Mouse (Mus musculus) lung, embryonic 15.5 days (tissue): ENCODE measurements around the gene Ncr1. TPM values are rescaled to one million over a fixed set of nuclear protein-coding genes. Genes with fewer than 3 reads are reported as not detected.
"Not testable (repeated sequence)": the region's sequence is repeated elsewhere in the genome, so short reads cannot be mapped to it uniquely, and the experiment has no call there.

Experiments
- ATAC-seq: fragments of 200-750 bp; cut with Nextera tagmentation; 2 replicates; pipeline ENCODE4 v1.8.0; 2017; ENCODE audit warnings: moderate number of reproducible peaks, borderline replicate concordance; ENCODE audit not compliant: low FRiP score, low TSS enrichment; ENCODE audit errors: extremely low read depth
- H3K27ac ChIP-seq: fragments of 300-500 bp; sonication (generic); 2 replicates; pipeline ENCODE4 v1.5.1; 2015; ENCODE audit warnings: moderate library complexity, mild to moderate bottlenecking, inconsistent platforms
- H3K27me3 ChIP-seq: fragments of 300-500 bp; sonication (generic); 2 replicates; pipeline ENCODE4 v1.6.1; 2015; ENCODE audit warnings: inconsistent platforms
- H3K36me3 ChIP-seq: fragments of 300-500 bp; sonication (generic); 2 replicates; pipeline ENCODE4 v1.6.1; 2015; ENCODE audit warnings: inconsistent platforms
- H3K4me1 ChIP-seq: fragments of 300-500 bp; sonication (generic); 2 replicates; pipeline ENCODE4 v1.6.1; 2015; ENCODE audit warnings: inconsistent platforms
- H3K4me2 ChIP-seq: fragments of 300-500 bp; sonication (generic); 2 replicates; pipeline ENCODE4 v1.6.1; 2015; ENCODE audit warnings: inconsistent platforms, mild to moderate bottlenecking, moderate library complexity
- H3K4me3 ChIP-seq: fragments of 300-500 bp; sonication (generic); 2 replicates; pipeline ENCODE4 v1.5.1; 2015; ENCODE audit warnings: mild to moderate bottlenecking, inconsistent platforms
- H3K9ac ChIP-seq: fragments of 300-500 bp; sonication (generic); 2 replicates; pipeline ENCODE4 v1.6.1; 2015; ENCODE audit warnings: inconsistent platforms
- H3K9me3 ChIP-seq: fragments of 300-500 bp; sonication (generic); 2 replicates; pipeline ENCODE4 v1.6.1; 2016; ENCODE audit warnings: inconsistent platforms
- WGBS: fragments of 180-500 bp; shearing (Covaris S2); methylation state at CpG from one replicate; pipeline ENCODE4 v1.1.7; 2015; 5-methylcytosine and 5-hydroxymethylcytosine counted together
- microRNA-seq: library from miRNA; unstranded; fragments of <30 nt; microRNA quantifications from one replicate; pipeline ENCODE4, GENCODE M21; 2016
- polyA plus RNA-seq: library from polyadenylated mRNA; unstranded; fragments of >200 nt; fragmentation: Nextera tagmentation; extraction: Ambion mirVana; gene quantifications from 2 replicates; pipeline ENCODE4 v1.2.1, GENCODE M21; 2015

Gene Ncr1
- polyA plus RNA-seq: 0.14 TPM in 1 of 2 replicates, not detected in the other

GRCm38 (mm10) chr7:4337509-4337908 lies at the start of gene Ncr1:
Ncr1 (plus strand) TSS chr7:4337724.
- Histone ChIP-seq H3K4me2 (no peak within 1 kb of the TSS), H3K4me3 (no peak within 1 kb of the TSS), H3K36me3 (no peaks in the 10 kb centered on the region), H3K27me3 (no peaks in the 10 kb centered on the region), H3K9ac (no peak within 1 kb of the TSS), H3K27ac (no peak within 1 kb of the TSS), H3K9me3 (no peaks in the 10 kb centered on the region), H3K4me1 (no peaks in the 10 kb centered on the region)
- ATAC-seq: no peak

GRCm38 (mm10) chr7:4292638-4293037 lies 44.9 kb upstream of the Ncr1 start:
- Histone ChIP-seq H3K4me1 (no peaks in the 10 kb centered on the region), H3K4me2 (no peak overlapping the region), H3K4me3 (no peak overlapping the region), H3K9me3 (no peaks in the 10 kb centered on the region), H3K36me3 (no peaks in the 10 kb centered on the region), H3K9ac (no peak overlapping the region), H3K27ac (no peak overlapping the region), H3K27me3 (no peaks in the 10 kb centered on the region)
- ATAC-seq: no peak
- 75% methylated on average over 5 of the region's 5 CpGs for WGBS

GRCm38 (mm10) chr7:4297189-4297588 lies 40.3 kb upstream of the Ncr1 start:
- Histone ChIP-seq H3K36me3 (no peaks in the 10 kb centered on the region), H3K9ac (no peak overlapping the region), H3K9me3 (no peaks in the 10 kb centered on the region), H3K27ac (no peak overlapping the region), H3K4me2 (no peak overlapping the region), H3K27me3 (no peaks in the 10 kb centered on the region), H3K4me3 (no peak overlapping the region), H3K4me1 (no peaks in the 10 kb centered on the region)
- ATAC-seq: no peak
- WGBS: 43% methylated on average over 1 of the region's 1 CpGs

- no peak overlapping the region for H3K4me2 ChIP-seq
- H3K36me3 ChIP-seq: no peaks in the 10 kb centered on the region
- no peak overlapping the region for H3K4me3 ChIP-seq
- no peak for ATAC-seq
- no peaks in the 10 kb centered on the region for H3K27me3 ChIP-seq
- no peak overlapping the region for H3K27ac ChIP-seq
- H3K4me1 ChIP-seq: no peaks in the 10 kb centered on the region
- no peaks in the 10 kb centered on the region for H3K9me3 ChIP-seq
- H3K9ac ChIP-seq: no peak overlapping the region
These were observed 37.4 kb upstream of the Ncr1 start for GRCm38 (mm10) chr7:4300166-4300565.

- no peak overlapping the region for H3K4me2 ChIP-seq
- H3K27ac ChIP-seq: no peak overlapping the region
- H3K4me3 ChIP-seq: no peak overlapping the region
- no peaks in the 10 kb centered on the region for H3K9me3 ChIP-seq
- H3K27me3 ChIP-seq: no peaks in the 10 kb centered on the region
- ATAC-seq: no peak
- H3K4me1 ChIP-seq: no peaks in the 10 kb centered on the region
- no peaks in the 10 kb centered on the region for H3K36me3 ChIP-seq
- 88% methylated on average over 1 of the region's 1 CpGs for WGBS
- H3K9ac ChIP-seq: no peak overlapping the region
These were observed 34.1 kb upstream of the Ncr1 start for GRCm38 (mm10) chr7:4303457-4303856.

GRCm38 (mm10) chr7:4313109-4313508 lies 24.4 kb upstream of the Ncr1 start:
- H3K9me3 ChIP-seq, H3K4me1 ChIP-seq, ATAC-seq, H3K36me3 ChIP-seq, H3K4me2 ChIP-seq, H3K27ac ChIP-seq, H3K4me3 ChIP-seq, H3K9ac ChIP-seq, H3K27me3 ChIP-seq: not testable (repeated sequence)
- 76% methylated on average over 2 of the region's 2 CpGs for WGBS

GRCm38 (mm10) chr7:4313531-4313930 lies 24.0 kb upstream of the Ncr1 start:
- H3K4me1 ChIP-seq, H3K27me3 ChIP-seq, ATAC-seq, H3K27ac ChIP-seq, H3K9ac ChIP-seq, H3K9me3 ChIP-seq, H3K4me3 ChIP-seq, H3K4me2 ChIP-seq, H3K36me3 ChIP-seq: not testable (repeated sequence)
- 80% methylated on average over 3 of the region's 3 CpGs for WGBS

GRCm38 (mm10) chr7:4323301-4323700 lies 14.2 kb upstream of the Ncr1 start:
- Histone ChIP-seq H3K4me3 (no peak overlapping the region), H3K9me3 (no peaks in the 10 kb centered on the region), H3K4me2 (no peak overlapping the region), H3K27me3 (no peaks in the 10 kb centered on the region), H3K9ac (no peak overlapping the region), H3K36me3 (no peaks in the 10 kb centered on the region), H3K27ac (no peak overlapping the region), H3K4me1 (no peaks in the 10 kb centered on the region)
- 69% methylated on average over 2 of the region's 2 CpGs for WGBS
- ATAC-seq: no peak

GRCm38 (mm10) chr7:4373521-4373920 lies 36.0 kb downstream of the Ncr1 start:
- no peak overlapping the region for H3K9ac ChIP-seq
- WGBS: 71% methylated on average over 7 of the region's 7 CpGs
- no peak overlapping the region for H3K4me2 ChIP-seq
- H3K4me3 ChIP-seq: no peak overlapping the region
- no peaks in the 10 kb centered on the region for H3K36me3 ChIP-seq
- ATAC-seq: no peak
- H3K4me1 ChIP-seq: no peaks in the 10 kb centered on the region
- no peaks in the 10 kb centered on the region for H3K27me3 ChIP-seq
- no peak overlapping the region for H3K27ac ChIP-seq
- no peaks in the 10 kb centered on the region; the same call in 1 of the 2 replicates for H3K9me3 ChIP-seq

Small RNAs within 50 kb of the gene (microRNA-seq; reads per million reads assigned to microRNA genes)
- not detected for gene Gm24752
- gene Gm25349: not detected

Other genes with a start within 250 kb of the Ncr1 start
- 2.1 and 2.2 TPM in 2 replicates for gene Ttyh1, start 218.3 kb upstream of the Ncr1 start, polyA plus RNA-seq
- 52.5 and 59.0 TPM in 2 replicates for gene Leng8, start 200.7 kb upstream of the Ncr1 start, polyA plus RNA-seq
- 3.9 and 4.5 TPM in 2 replicates for gene Leng9, start 187.3 kb upstream of the Ncr1 start, polyA plus RNA-seq
- gene Cdc42ep5, start 172.9 kb upstream of the Ncr1 start, polyA plus RNA-seq: 39.8 and 41.0 TPM in 2 replicates
- 0.15 TPM in 1 of 2 replicates, not detected in the other for gene Lilra5, start 100.0 kb upstream of the Ncr1 start, polyA plus RNA-seq
- 0.78 and 0.80 TPM in 2 replicates for gene Gp6, start 60.0 kb downstream of the Ncr1 start, polyA plus RNA-seq
- gene Rdh13, start 107.9 kb downstream of the Ncr1 start, polyA plus RNA-seq: 20.9 and 22.1 TPM in 2 replicates
- 14.1 and 15.5 TPM in 2 replicates for gene Eps8l1, start 123.0 kb downstream of the Ncr1 start, polyA plus RNA-seq
- gene Ppp1r12c, start 164.0 kb downstream of the Ncr1 start, polyA plus RNA-seq: 41.6 and 49.0 TPM in 2 replicates
- 13.4 and 23.1 TPM in 2 replicates for gene Tnnt1, start 178.7 kb downstream of the Ncr1 start, polyA plus RNA-seq
- 79.8 and 114 TPM in 2 replicates for gene Tnni3, start 186.5 kb downstream of the Ncr1 start, polyA plus RNA-seq
- 2.9 and 3.2 TPM in 2 replicates for gene Dnaaf3, start 194.7 kb downstream of the Ncr1 start, polyA plus RNA-seq
- gene Syt5, start 209.8 kb downstream of the Ncr1 start, polyA plus RNA-seq: 4.8 and 5.7 TPM in 2 replicates